Mouse (Mus musculus) gastrocnemius, postnatal 14 days (tissue): ENCODE results near the gene 2810408A11Rik. TPM values are rescaled to one million over a fixed set of nuclear protein-coding genes. Genes with fewer than 3 reads are reported as not detected.
A peak's percentile ranks its signal among the peaks of the same experiment; 100 is the strongest.

ENCODE experiments used
- DNase-seq: peaks from one replicate; pipeline ENCODE4 v3.0.0; 2021; ENCODE audit warnings: mixed read lengths
- intact Hi-C: fragments of 180-260 bp; cut with DNase I; formaldehyde crosslinking; loops from one replicate; pipeline ENCODE4 v1.15.1; 2025; ENCODE audit warnings: low total_unique reads
- total RNA-seq, 2 experiments: library from RNA; stranded (reverse); gene quantifications; 2 replicates each; pipeline ENCODE4 v1.2.3; 2021

The 2810408A11Rik gene
- total RNA-seq, 2 experiments from 2014 or later = 0.62 to 0.84 TPM

GRCm38 (mm10) chr11:69915667-69916627 lies 15.2 kb upstream of the 2810408A11Rik start:
- no peak for DNase-seq
- intact Hi-C loops = no loop called here

GRCm38 (mm10) chr11:69914917-69915430 lies 14.2 kb upstream of the 2810408A11Rik start:
- intact Hi-C loops = no loop called here
- DNase-seq = no peak

- DNase-seq = no peak
- intact Hi-C loops = no loop called here
These were observed 13.6 kb upstream of the 2810408A11Rik start for GRCm38 (mm10) chr11:69914372-69914764.

DNA sequence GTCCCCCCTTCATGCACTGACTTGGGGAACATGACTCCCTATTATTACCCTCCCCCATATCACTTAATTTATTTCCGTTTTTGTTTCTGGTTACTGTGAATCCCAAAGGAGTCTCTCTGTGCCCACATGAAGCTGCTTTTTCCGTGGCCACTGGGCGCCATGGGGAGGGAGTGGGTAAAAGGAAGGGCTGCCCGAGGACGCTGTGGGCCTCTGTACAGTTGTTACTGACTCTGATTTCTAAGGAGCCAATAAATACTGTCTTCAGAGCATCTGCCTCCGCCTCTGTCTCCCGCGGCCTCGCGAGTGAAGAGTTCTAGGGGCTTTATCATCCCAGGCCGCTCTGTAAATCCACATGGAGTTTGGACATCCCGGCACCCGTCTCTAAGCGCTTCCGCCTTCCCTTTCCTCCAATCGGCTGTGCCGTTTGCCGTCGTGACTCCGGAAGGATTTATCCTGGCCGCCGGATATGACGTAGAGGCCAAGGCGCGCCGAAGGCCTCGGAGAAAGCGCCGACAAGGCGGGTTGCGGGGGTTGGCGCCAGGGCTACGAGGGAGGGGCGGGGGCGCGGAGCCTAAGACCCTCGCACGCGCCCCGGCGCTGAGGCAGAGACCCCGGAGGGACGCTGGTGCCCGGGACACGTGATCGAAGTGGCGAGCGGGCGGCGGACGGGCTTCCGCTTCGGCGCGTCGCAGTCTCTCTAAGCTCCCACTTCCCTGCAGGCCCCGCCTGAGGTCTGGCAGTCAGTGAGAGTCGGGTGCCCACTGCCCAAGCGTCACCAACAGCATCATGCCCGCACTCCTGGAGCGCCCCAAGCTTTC lies 13.0 kb upstream of the 2810408A11Rik start, which contains the start of gene Gps2:
Gene Gps2 (plus strand): TSS at position 335 of the 818 bp plus-strand sequence.
- intact Hi-C loops = no loop called here
- DNase-seq = peak; percentile 93

- intact Hi-C loops = no loop called here
These were observed 12.1 kb upstream of the 2810408A11Rik start for GRCm38 (mm10) chr11:69912716-69913530.

DNA sequence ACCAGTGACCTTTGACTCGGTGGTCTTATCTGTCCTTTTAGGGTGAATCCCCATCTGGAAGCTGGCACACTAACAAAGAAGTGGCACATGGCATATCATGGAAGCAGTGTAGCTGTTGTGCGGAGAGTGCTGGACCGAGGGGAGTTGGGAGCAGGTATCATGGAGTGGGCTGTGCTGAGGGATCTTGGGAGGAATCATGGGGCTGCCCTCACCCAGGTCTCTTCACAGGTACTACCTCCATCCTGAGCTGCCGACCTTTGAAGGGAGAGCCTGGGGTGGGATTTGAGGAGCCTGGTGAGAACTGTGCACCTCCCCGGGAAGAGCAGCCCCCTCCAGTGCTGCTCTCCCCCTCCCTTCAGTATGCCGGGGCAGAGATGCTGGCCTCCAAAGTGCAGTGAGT lies 10.9 kb upstream of the 2810408A11Rik start:
- intact Hi-C loops = no loop called here
- no peak for DNase-seq

More at GRCm38 (mm10) chr11:69912716-69913530, 12.1 kb upstream of the 2810408A11Rik start:
- DNase-seq = no peak

DNA sequence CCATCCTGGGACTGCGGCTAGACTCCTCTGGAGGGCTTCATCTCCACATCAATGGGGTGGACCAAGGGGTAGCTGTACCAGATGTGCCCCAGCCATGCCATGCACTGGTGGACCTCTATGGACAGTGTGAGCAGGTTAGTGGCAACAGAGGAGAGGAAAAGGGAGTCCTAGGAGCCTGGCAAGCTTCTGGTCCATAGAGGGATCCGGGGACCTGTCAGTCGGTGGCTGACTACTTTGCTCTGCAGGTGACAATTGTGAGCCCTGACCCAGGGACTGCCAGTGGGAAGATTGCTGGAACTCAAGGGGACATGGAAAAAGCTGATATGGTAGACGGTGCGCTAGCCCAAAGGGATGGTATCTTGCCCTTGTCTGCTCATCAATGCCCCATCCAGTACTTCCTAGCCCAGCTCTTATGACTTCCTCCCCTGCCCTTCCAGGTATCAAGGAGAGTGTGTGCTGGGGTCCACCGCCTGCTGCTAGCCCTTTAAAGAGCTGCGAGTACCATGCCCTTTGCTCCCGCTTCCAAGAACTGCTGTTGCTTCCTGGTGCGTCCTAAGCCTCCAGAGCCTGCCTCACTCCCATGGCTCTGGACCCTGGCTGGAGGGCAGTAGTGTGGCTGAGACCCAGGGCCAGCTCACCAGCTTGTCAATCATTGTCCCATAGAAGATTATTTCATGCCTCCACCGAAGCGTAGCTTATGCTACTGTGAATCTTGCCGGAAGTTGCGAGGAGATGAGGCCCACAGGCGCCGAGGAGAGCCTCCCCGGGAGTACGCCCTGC lies 10.2 kb upstream of the 2810408A11Rik start:
- intact Hi-C loops = no loop called here
- no peak for DNase-seq

- DNase-seq = no peak
- intact Hi-C loops = no loop called here
These were observed 9.4 kb upstream of the 2810408A11Rik start for GRCm38 (mm10) chr11:69910177-69910576.

DNA sequence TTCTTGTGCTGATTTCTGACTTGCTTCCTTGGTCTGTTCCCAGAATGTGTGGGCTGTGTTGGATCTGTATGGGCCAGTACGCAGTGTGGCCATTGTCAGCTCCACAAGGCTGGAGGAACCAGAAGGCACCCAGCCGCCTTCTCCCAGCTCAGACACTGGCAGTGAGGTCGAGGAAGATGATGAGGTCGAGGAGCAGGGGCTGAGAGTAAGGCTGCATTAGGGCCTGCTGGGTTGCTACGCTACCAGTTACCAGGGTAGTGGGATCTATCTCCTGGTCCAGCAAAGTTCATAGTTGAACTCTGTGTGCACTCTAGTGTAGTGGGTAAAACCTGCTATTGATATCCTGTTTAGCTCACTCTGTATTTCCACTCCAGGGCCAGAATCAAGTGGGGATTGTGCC lies 8.4 kb upstream of the 2810408A11Rik start:
- intact Hi-C loops = no loop called here
- no peak for DNase-seq

DNA sequence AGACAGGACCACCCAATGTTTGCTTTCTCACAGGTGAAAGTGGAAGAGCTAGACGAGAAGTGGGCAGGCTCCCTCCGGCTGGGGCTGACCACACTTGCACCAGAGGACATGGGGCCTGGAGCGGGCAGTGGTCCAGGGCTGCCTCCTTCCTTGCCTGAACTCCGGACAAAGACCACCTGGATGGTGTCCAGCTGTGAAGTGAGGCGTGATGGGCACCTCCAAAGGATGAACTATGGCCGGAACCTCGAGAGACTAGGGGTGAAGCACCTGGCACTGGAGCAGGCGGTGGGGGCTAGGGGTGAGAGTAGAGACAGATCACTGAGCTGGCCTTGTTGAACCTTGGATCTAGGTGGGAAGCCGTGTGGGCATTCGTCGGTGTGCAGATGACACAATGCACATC lies 7.9 kb upstream of the 2810408A11Rik start:
- intact Hi-C loops = no loop called here

DNA sequence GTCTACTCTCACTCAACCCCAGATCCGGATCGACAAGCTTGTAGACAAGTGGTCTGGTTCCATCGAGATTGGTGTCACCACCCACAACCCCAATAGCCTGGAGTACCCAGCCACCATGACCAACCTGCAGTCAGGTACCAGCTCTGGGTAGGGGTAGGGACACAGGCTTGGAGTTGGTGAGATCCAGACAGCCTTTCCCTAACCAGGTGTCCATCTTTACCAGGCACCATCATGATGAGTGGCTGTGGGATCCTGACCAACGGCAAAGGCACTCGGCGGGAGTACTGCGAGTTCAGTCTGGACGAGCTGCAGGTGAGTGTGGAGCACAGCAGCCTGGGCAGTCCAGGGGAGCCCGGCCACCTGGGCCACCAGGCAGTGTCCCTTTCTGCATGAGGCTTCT lies 3.5 kb upstream of the 2810408A11Rik start:
- intact Hi-C loops = no loop called here
- no peak for DNase-seq

More for the DNA sequence above, 7.9 kb upstream of the 2810408A11Rik start:
- DNase-seq = no peak

DNA sequence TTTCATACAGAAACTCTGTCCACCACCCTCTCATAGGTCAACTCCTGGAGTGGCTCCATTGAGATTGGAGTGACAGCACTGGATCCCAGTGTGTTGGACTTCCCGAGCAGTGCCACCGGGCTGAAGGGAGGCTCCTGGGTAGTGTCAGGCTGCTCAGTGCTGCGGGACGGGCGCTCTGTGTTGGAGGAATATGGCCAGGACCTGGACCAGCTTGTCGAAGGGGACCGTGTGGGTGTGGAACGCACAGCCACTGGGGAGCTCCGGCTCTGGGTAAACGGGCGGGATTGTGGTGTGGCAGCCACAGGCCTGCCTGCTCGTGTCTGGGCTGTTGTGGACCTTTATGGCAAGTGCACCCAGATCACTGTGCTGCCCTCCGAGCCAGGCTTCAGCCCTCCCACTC lies 2.2 kb upstream of the 2810408A11Rik start:
- no peak for DNase-seq
- intact Hi-C loops = no loop called here

- intact Hi-C loops = no loop called here
These were observed 1.2 kb upstream of the 2810408A11Rik start for GRCm38 (mm10) chr11:69901993-69902392.

DNA sequence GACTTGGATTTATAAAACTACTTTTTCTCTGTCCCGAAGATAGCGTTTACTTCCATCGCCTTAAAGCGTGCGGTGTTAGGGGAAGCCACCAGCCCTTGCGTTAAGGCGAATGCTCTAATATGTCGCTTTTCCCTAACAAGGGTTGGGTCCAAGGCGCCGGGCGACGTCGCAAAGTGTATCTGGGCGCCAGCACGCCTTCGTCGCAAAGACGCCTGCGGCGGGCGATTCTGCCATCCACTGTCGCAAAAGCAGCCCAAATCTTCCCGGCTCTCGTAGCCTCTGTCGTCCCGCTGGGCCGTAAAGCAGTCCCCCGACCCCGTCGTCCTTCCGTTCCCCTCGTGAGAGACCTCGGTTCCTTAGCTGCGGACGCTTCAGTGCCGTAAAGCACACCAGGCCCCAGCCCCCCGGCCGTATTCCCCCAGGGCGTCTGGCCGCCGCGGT lies 639 bp upstream of the 2810408A11Rik start:
- intact Hi-C loops = no loop called here

More at GRCm38 (mm10) chr11:69901993-69902392, 1.2 kb upstream of the 2810408A11Rik start:
- DNase-seq = peak; percentile 39

DNA sequence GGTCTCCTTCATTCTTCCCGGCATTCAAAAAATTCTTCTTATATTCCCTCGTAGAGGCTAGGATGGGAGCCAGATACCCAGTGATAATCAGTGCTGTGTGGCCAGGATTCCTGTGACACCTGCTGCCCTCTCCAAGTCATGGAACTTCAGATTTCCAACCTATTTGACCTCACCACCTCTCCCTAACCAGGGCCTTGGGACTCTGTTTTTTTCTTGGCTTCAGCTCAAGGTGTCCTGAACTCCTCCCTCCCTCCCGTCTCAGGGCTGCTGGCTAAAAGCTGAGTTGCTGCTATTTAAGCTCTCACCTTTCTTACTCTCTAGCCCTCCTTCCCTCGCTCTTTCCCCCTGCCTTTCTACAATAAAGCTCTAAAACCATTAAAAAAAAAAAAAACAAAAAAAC lies 917 bp downstream of the 2810408A11Rik start:
- intact Hi-C loops = loop anchor here (10.0 kb wide), 1 partner anchor 55 kb away; the partner anchor contains the start of gene Plscr3
- no peak for DNase-seq

More for the DNA sequence above, 639 bp upstream of the 2810408A11Rik start:
- DNase-seq = peak; percentile 96

DNA sequence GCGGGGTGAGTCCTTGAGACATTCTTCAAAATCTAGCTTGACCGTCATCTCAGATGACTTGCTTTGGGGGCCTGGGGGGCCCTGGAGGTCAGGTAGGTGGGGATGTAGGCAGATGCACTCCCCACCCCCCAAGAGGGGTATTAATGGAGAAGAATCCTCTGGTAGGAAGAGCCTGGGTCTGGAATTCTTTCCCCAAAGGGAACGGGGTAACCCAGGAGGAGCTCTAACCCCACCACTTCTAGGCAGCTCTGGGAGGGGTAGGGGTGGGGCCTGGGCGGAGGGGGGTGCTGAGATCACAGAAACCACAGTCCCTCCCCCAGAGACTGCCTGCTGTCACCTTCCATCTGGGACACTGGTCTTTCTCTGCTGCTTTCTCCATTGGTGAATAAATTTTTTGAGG lies 5.5 kb downstream of the 2810408A11Rik start, which contains the start of gene Acap1:
Gene Acap1 (minus strand): TSS at position 249 of the 400 bp plus-strand sequence.
- intact Hi-C loops = loop anchor here (10.0 kb wide), 1 partner anchor 50 kb away; the partner anchor contains the start of gene Plscr3
- DNase-seq = no peak

- no peak for DNase-seq
- intact Hi-C loops = loop anchor here (10.0 kb wide), 1 partner anchor 50 kb away; the partner anchor contains the start of gene Plscr3
These were observed 6.1 kb downstream of the 2810408A11Rik start for GRCm38 (mm10) chr11:69894671-69895070.

DNA sequence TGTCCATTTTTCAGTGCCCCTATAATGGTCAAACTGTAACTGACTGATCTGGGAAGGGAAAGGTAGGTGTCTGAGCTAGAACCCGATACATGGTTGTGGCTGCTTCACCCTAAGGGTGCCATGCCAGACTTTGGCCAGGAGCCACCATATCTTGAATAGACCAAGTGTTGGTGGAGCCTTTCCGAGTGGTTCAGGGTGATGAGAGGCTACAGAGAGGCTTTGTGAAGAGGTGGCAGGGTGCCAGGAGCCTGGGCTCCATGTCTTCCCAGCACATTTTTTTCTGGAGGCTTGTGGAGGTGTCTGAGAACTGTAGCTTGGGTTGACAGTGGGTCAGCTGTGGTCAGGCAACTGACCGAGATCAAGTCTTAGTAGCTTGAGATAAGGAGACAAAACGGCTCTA lies 9.3 kb downstream of the 2810408A11Rik start:
- DNase-seq = no peak

More for the DNA sequence above, 9.3 kb downstream of the 2810408A11Rik start:
- intact Hi-C loops = loop anchor here (10.0 kb wide), 1 partner anchor 47 kb away; the partner anchor contains the start of gene Plscr3
